Mouse (Mus musculus) A20 (cell line): ENCODE measurements around the gene Hnrnpa2b1.

ENCODE experiments used
- DNase-seq: peaks from one replicate; pipeline ENCODE4 v3.0.0-alpha.2; 2011; ENCODE audit warnings: low read depth, low spot score

Hnrnpa2b1 gene

DNA sequence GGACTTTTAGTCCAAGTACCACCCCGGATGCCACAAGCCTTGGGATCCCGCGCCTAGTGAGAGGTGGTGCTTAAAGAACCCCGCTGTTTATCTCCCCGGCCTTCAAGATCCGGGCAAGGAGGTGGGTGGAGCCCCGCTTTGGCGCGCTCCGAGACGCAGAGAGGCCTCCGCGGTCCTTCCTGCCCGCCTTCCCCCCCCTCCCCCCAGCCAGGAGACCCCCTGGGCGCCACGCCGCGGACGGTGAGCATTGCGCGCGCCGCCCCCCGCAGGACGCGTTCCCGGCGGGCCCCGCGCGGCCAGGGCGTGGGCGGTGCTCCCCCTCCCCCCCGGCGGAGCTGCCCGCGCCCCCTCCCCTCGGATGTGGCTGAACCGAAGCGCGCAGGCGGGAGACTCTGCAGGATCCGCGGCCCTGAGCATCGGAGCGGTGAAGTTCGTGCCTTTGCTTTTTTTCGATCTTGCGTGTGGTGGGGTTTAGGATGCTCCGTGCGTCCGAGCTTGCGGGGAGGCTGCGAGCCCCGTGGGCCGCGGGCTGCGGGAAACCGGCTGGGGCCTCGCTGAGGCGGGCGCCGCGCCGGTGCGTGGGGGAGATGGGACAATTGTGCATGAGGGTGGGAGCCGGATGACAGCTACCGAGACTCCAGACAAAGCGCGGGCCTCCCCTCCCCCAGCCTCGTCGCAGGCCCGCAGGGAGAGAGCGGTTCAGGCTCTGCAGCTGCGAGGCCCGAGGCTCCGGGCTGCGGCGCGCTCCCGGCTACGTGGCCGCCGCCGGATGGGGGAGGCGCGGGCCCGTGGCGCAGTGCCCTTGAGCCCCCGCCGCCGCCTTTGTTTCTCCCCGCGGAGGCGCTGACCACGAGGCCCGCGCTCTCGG is 851 bp upstream of the Hnrnpa2b1 start, which contains the start of gene Cbx3:
Gene Cbx3 (plus strand): TSS at position 50 of the 868 bp plus-strand sequence.
- peak; percentile 96 for DNase-seq

DNA sequence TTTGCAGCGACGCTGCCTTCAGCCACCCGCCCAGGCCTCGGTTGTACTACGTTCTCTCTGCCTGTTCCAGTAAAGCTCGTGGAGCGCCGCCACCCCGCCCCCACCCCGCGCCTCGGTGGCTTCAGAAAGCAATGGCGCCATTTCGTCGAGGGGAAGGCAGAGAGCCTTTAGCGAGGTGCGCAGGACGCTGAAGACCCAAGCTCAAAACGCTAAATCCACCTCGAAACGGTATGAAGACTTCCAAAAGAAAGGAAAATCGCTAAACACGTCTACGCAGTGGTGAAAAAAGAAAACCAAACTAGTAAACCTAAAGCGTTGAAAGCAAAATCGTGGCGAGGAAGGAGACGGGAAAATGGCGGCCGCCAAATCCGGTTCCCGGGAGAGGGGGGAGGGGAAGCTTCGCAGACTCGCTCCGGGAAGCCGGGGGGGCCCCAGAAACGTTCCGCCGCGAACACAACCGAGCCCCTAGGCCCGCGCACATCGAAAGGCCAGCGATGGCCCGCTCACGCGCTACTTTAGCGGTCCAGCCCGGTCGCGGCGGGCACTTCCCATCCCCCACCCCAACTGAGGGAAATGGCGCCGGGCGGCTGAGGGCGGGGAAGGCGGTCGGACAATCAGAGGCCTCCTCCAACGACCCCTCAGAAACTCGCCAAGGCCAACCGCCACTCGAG is 668 bp downstream of the Hnrnpa2b1 start:
- peak; percentile 89 for DNase-seq

DNA sequence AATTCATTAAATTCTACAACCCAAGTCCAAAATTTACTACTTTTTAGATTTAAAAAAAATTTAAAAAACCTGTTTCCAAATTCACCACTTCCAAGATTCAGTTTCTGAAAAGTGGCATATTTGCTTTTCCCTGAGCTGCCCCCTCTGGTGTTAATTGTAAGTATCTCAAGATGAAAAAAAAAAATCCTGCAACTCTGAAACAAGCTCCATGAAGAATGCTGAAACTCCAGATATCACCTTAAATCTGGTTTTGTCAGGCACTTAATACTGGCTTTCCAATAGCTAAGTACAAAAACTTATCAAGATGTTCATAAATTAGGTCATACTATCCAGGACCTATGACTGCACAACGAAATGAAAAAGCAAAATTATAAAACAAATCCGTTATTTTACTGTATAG is 2.0 kb downstream of the Hnrnpa2b1 start:
- DNase-seq, result peak; percentile 35

DNA sequence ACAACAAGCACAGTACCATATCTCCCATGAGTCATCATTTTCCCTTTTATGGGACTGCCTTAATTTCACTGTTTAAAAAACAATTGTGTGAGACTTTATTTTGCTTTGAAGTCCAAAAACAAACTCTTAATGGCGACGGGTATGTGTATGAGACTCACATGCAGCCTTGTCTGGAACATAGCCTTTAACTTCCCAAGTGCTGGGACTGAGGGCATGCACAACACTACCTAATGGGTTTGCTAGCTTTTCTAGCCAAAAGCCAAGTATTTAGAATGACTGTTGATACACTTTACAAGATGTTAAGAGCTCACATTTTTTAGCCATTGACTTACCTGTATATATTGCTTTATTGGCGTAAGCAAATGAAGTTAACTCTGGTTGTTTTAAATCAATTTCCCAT is 9.3 kb downstream of the Hnrnpa2b1 start:
- no peak for DNase-seq

DNA sequence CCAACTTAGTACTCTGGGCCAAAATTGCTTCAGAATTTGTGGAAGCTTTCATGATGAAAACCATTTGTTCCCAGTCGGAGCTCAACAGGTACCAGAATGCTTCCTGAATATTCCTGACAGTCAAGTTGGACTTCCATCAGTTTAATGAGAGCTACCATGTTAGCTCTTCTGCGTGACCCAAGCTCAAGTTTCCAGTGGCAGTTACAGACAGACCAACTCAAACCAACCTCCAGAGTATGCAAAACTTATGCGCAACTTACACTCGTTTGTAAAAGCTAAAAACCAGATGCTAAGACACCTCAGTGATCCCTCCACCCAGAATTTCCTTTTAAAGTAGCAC is 9.7 kb downstream of the Hnrnpa2b1 start:
- DNase-seq, result peak; percentile 55

DNA sequence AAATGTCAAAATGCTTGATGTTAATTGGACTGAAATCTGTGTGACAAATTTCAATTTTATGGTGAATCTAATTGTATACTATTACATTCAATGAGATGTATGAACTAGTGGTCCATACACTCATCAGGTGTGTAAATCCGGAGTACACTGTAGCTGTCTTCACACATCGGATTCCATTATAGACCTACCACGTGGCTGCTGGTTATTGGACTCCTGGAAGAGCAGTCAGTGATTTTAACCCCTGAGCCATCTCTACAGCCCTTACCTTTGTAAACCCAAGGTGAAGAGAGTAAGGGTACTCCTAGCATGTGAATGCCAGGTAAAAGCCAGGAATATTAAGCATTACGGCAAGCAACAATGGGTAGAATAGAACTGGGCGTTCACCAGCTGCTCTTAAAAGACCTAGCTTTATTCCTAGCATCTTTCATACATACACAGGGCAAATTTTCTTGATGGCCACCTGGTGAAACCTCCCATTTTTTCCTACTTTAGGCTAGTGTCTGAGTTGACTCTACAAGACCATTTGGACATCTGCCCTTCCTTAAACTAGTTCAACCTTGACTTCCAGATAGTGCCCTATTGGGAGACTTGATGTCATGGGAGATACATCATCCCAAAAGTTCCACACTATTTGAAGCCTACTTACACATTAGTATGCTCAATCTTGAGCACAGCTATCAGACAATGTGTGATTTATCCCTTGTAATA is 10.2 kb downstream of the Hnrnpa2b1 start:
- DNase-seq, result peak; percentile 54

DNA sequence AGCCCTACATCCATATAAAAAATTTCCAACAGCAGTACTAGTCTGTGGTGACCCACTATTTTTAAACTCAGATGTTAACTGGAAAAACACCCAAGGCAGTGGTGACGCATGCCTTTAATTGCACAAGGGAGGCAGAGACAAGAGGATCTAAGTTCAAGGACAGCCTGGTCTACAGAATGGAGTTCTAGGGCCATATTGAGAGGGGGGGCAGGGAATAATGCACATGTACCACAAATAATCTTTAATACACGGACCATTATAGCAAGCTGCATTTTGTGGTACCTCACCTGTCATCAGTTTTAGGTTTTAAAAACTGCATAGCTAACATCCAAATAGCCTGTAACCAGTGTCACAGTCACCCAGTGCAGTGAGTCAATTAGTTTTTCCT is 10.8 kb downstream of the Hnrnpa2b1 start:
- peak; percentile 55 for DNase-seq

DNA sequence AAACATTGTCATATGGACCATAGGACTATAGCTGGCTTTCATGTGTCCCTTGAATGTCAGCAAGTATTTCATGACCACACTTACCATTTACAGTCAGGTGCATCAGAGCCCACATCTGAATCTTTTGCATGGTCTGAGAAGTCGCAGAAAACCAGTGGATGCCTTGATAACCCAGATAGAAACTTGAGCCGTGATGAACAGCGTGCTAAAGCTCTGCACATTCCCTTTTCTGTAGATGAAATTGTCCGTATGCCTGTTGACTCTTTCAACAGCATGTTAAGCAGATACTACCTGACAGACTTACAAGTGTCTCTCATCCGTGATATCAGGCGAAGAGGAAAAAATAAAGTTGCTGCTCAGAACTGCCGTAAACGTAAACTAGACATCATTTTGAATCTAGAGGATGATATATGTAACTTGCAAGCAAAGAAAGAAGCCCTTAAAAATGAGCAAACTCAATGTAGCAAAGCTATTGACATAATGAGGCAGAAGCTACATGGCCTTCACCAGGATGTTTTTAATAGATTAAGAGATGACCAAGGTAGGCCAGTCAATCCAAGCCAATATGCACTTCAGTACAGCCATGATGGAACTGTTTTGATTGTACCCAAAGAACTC is 11.8 kb downstream of the Hnrnpa2b1 start:
- DNase-seq, result peak; percentile 57

DNA sequence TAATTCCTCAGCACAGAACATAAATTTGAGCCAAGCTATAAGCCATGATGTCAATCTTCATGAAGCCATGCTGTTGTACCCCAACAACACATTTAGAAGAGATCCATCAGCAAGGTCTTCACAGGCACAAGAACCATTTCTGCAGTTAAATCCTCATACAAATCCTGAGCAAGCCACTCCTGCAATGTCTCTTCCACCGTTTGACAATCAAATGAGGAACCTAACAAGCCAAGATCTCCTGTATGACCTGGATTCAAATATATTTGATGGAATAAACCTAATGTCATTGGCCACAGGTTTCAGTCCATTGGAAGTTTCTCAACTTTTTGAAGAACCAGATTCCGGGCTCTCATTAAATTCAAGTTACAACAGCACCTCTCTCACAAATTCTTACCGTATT is 12.4 kb downstream of the Hnrnpa2b1 start:
- peak; percentile 38 for DNase-seq

DNA sequence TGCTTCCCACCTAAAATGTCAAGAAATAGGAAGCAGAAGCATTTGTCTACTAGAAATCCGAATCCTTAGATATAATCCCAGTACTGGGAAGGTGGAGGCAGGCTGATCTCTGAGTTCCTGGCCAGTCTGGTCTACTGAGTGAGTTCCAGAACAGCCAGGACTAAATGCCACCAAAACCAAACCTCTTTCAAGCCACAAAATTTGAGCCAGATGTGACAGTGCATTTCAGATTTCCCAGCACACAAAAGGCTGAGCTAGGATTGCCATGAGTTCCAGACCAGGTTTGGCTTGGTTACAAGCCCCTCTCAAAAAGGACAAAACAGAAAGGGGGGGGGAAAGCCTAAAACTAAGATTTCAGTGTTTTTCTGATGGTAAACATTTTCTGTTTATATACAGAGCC is 13.5 kb downstream of the Hnrnpa2b1 start:
- DNase-seq, result no peak

DNA sequence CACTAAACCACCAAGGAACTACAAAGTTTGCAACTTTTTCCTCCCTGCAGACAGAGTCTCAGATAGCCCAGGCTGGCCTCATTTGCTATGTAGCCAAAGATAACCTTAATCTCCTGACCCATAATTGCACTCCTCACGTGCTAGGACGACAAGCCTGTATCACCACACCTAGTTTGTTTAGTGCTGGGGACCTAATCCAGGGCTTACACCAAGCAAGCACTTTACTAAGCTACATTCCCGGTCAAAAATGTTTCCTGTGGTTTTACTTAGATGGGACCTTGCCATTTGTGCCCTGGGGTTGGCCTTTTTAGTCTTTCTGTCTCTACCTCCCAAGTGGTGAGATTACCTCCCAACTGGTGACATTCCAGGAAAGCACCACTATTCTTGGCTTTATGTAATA is 14.7 kb downstream of the Hnrnpa2b1 start:
- no peak for DNase-seq

DNA sequence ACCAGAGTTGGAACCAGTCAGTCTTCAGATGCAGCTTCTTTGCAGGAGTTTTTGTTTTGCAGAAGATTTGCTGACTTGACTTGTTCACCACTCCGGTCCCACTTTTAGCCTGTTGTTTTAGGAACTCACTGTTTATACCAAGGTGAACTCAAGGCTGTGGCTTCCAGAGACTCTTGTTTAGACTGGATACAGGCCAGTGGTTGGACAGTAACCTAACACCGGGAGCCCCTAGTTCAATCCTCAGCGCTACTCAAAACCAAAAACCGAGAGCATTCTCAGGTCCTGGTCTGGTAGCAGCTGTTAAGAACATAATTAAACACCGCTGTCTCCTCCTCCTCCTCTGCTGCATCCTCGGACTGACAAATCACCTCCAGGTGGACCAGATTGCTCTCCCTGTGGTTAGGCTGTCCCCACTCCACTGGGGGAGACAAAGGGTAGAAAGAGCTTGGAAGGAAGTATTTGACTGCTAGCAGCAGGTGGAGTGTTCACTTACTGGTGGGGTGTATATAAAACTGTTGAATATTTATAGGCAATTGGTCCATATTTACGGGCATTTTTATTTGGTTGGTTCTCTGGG is 16.7 kb downstream of the Hnrnpa2b1 start:
- DNase-seq, result no peak

DNA sequence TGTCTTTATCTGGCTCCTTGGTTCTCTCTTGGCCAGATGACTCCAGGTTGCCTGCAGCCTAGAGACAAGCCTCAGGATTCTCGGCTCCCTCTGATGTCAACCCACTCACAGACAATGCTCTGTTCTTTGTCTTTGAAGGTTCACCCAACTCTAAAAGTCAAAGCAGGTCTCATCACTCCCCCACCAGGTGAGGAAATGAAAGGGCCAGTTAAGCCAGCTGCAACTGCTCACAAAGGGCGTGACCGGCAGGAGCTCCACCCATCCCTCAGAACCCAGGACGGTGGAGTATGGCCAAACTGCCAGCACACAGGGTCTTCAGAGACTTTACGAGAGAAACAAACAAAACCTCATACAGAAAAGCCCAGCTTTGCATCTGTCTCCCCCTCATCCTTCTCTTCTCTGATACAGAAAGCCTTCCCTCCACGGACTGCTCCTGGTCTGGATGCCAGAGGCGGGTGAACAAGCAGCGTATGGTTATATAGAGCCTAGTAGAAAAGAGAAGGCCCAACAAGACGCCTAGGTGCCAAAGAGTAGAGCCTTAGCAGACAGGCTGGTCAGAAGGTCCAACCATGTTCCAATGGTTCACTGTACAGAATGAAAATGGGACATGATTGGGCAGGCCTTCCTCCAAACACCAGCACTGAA is 27.4 kb downstream of the Hnrnpa2b1 start:
- DNase-seq, result peak; percentile 77

DNA sequence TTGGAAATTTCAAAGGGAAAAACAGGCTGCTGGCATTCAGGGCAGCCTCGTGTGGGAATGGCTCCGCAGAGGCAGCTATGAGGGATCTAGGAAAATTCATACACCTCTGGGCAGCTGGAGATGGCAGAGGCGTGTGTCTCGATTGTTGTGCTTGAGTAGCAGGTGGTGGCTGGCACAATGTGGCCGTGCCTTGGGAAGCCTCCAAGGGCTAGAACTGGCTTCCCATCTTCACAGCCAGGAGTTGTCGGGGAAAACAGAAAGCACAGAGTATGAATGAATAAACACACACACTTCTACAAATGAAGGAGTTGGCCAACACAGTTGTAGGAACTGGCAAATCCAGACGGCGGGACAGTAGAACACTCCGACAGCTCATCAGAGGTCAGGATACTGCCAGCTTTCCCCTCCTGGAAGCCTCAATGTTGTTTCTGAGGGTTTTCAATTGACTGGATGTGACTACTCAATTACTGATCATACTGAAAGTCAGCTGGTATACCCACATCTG is 30.8 kb downstream of the Hnrnpa2b1 start:
- no peak for DNase-seq

DNA sequence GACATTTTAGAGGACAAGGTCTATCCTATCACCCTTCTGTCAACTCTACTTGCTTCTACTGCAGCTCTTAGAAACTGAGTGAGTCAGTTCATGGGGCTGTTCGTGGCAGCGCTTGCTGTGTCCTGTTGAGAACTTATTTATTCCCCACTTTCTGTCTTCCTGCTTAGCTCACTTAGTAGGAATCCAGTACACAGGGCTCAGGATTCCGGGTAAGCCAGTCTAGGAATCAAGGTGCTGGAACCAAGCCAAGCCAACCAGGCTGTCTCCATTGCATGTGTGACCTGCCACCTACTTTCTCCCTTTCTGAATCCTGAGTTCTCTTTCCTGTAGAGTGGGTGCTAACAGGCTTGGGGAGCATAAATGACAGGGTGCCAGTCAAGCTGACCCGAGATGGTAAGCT is 32.0 kb downstream of the Hnrnpa2b1 start:
- DNase-seq, result no peak

DNA sequence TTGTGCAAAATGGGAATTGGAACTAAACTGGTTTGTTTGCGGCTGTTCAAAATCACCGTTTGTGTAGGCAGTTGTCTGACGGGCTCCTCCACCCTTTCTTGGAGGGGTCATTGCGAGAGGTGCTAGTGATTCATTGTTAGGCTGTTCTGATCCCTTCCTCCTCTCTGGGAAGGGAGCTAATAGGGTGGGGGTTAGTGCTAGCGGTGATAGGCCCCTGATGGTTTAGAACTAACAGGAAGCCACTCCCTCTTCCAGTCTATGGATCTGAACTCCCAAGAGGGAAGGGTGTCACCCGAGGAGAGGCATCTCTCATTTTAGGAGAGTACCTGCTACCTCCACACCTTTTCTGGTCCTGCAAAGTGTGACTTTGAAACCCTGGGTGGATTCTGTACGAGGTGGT is 35.4 kb downstream of the Hnrnpa2b1 start:
- DNase-seq, result no peak

DNA sequence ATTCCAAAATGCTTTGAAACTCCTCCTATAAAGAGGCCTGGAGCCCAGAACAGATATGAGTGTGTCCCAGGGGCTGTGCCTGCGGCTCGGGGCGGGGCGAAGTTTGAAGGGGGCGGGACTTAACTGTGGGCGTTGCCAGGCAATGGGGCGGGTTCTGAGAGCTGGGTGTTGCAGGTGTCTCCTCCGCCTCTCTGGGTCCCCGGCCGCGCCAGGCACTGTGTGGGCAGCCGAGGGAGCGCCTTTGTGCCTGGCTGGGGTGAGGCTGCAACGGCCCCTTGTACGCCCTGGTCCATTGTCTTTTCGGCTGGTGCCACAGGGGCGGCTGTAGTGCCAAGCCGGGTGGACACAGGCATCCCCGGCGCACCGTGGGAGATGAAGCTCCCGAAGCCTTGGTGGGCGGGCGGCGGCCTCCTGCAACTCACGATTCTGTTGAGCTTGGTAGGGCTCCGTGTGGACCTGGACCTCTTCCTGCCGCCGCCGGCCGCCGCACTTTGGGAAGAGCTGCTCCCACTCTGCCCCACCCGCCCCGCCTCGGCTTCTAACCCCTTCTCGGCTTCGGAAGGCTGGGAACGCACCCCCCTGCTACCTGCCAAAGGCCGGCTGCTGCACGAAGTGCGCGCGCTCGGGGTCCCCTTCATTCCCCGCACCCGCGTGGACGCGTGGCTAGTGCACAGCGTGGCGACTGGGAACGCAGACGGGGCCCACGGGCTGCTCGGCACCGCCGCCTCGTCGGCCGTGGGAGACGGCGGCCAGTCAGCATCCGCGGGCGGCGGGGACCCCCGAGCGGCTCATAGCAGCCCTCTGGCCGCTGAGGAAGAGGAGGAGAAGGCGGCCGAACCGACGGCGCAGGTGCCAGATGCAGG is 36.9 kb downstream of the Hnrnpa2b1 start, which contains the start of gene Nfe2l3:
Gene Nfe2l3 (plus strand): TSS at position 136 of the 863 bp plus-strand sequence.
- peak; percentile 70 for DNase-seq

DNA sequence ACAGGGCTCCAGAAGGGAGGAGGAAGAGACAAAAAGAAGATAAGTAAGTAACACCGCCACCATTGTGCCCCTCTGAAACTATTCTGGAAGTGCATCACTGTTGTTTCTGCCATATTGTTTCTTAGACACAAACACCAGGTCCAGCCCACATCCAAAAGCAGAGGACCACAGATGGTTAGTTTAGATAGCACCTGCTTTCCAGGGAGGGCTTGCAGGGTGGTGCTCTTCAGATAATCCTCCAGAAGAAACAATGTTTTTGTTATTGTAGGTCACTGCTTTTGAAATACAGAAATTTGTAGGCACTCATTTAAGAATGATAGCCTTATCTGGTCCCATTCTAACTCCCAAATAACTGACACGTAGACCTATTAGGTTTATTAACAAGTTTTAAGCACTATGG is 45.2 kb downstream of the Hnrnpa2b1 start:
- no peak for DNase-seq

DNA sequence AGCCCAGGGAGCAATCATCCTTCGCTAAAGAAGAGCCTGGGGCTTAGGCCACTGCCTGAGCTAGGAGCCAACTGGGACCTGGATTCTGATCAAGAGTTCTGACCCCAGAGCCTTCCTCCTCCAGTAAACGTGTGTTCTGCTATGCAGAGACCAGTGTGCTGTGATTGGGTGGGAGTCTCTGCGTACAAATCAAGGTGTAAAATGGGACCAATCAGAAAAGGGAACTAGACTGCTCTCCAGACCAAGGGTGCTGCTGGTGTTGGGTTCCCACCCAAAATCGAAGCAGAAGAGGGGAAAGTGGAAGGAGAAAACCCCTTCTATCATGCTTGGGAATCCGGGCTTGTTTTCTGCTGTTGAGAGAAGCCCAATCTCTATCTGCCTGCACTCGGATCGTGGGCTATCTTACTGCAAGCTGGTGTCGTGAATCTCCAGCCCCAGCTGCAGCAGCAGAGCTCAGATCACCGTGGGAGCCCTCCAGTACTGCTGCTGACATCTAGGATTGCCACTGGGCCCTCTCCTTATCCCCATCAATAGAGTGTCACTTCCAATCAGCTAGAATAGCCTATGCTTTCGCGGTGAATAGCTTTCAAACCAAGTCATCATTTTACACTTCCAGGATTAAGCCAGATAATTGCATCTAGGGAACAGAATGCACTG is 46.1 kb downstream of the Hnrnpa2b1 start:
- no peak for DNase-seq
